Mouse (Mus musculus) layer of hippocampus, postnatal 10 days (tissue): Measurements from ENCODE around the gene Olfr52. TPM values are rescaled to one million over a fixed set of nuclear protein-coding genes. Genes with fewer than 3 reads are reported as not detected.
"Not testable (repeated sequence)": the region's sequence is repeated elsewhere in the genome, so short reads cannot be mapped to it uniquely, and the experiment has no call there.

Experiments used
- DNase-seq, 2 experiments: peaks; one replicate each; pipeline ENCODE4 v3.0.0; 2021; ENCODE audit warnings: low spot score in 2 of 2
- long read RNA-seq: library from polyadenylated mRNA; stranded (forward); transcript quantifications from one replicate; pipeline ENCODE4 v2.0.0, GENCODE M21; 2023
- total RNA-seq, 2 experiments: library from RNA; stranded (reverse); gene quantifications; 2 replicates each; pipeline ENCODE4 v1.2.3; 2021

Olfr52 gene
- total RNA-seq = not detected
- long read RNA-seq = 0 reads

DNA sequence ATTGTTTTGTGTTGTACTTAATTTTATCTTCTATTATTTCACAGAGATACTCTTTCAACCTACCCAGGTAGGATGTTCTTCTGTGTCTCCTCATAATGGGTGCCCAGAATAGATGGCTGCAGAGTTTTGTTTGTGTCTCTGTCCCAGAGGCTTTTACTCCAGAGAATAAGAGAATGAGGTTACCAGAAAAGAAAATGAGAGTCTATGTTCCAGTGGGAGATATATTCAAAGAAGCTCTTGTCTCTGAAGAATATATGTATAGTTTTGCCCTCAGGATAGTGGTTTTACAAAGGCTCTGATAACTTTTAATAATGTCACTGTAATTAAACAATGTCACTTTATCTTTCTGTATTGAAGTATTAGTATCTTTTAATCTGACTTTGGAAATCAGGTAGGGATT is at the start of gene Olfr52:
TSS of gene Olfr52 (minus strand) at position 101 of the 400 bp plus-strand sequence.
- DNase-seq = no peak

DNA sequence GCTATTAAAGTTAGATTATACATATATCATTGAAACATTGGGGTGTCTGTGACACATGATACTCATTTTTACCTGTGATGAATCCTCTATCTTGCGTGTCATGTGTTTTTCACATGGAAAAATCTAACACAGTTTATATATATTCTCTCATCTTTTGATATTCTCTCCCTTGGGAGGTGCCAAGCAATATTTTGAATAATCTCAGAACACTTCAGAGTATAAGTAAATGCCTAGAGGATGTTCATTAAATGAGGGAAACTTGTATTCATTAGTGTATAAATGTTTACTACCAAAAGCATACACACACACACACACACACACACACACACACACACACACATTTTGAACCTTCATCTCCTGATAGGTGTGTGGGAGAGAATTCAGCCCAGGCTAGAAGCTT is 45.8 kb upstream of the Olfr52 start, which contains the start of gene Olfr1047:
TSS of gene Olfr1047 (minus strand) at position 101 of the 400 bp plus-strand sequence.
- no peak for DNase-seq

DNA sequence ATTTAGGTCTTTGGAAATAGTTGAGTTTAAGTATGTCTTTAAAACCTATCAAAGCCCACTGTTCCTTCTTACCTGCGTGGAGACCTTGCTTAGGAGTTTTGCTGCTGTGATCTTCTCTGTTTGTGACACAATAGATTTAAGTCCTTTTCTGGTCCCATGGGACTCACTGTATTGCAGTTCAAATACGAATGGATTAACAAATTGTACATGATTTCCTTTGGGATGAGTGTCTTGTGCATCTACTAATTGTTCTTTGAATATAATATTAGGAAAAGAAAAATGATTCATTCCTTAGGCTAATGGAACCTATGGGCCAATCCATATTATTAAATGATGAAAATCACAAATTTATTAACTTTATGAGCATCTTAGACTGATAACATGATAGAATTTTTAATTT is 33.7 kb upstream of the Olfr52 start, which contains the start of gene Olfr1046:
TSS of gene Olfr1046 (minus strand) at position 101 of the 400 bp plus-strand sequence.
- DNase-seq = no peak

DNA sequence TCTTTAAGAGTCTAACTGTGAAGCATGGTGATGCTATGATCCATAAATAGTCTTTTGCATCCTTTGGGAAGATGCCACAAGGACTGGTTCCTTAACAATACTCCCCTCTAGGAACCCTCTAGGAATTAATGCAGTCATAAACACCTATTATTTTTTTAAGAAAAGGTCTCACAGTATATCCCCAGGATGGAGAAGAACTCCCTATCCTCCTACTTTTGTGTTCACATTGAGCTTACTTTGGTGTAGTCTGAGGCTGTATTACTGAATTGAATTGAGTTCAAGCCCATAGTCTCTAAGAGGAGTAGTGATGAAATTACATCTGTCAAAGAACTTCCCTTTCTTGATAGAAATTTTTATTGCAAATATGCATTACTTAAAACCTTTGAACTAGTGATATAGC is 17.4 kb upstream of the Olfr52 start, which contains the start of gene Olfr1045:
TSS of gene Olfr1045 (minus strand) at position 101 of the 400 bp plus-strand sequence.
- no peak for DNase-seq

DNA sequence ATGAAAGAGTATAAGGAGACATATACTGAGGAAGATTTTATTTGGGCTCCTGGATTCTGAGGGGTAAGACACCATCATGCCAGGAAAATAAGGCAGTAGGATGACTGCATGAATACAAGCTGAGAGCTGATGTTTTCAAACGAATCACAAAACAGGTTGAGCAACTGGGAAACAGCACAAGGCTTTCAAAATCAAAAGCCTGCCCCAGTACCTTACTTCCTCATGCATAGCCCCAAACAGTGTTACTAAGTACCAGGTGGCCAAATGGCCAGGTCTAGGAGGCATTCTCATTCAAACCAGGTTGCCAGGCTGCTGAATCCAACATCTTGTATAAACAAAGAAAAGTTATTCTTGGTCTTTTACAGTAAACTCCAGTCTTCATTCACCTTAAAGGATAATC is 10.4 kb upstream of the Olfr52 start:
- no peak for DNase-seq

DNA sequence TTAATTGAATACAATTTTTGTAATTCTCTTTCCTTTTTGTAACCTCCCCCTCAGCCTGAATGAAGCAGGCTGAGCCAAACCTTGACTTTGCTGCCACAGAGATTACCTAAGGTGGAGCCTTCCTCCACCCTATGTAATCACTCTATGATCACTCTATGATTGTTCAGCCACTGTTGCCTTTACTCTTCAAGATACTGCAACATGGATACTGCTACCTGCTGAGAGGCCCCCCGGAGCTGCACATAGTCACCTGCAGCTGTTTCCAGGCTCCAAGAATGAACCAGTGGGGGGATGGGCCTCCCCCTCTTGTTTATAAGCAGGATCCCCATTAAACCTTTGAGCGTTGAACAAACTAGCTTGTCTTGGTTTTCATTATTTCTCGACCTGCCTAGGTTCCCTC is 5.5 kb downstream of the Olfr52 start:
- DNase-seq = no peak

DNA sequence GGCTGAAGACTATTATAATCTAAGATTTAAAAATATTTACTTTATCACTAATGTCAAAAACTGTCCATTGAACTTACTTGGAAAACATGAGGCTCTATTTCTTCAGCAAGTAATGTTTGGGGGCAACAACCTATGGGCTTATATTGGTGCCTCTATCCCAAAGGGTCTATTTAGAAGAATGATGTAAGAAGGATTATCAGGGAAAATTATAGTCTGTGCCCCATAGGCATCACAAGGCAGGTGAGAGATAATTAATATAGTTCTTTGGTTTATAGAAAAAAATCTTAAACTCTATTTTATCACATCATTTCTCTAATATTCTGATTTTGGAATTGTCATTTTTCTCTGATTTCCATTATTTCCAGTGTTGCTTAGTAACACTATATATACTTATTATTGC is 7.8 kb downstream of the Olfr52 start, which contains the start of gene Olfr1044:
TSS of gene Olfr1044 (minus strand) at position 101 of the 400 bp plus-strand sequence.
- DNase-seq = no peak

DNA sequence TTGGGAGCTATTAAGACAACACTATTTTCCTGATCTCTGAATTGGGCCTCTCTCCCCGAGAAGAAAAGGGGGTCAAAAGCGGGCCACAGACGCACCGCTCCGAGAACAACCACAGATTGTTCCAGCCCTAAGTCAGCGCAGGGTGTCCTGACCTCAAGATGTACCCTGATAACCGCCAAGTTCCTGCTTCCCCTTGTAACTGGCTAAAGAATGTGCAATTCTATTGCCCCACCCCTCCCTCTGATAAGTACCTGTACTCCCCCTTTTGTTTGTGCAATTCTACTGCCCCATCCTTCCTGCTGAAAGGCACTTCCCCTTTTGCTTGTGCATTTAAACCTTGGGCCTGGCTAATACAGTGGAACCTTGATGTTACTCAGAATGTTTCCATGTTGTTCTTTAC is 10.1 kb downstream of the Olfr52 start:
- not testable (repeated sequence) for DNase-seq

DNA sequence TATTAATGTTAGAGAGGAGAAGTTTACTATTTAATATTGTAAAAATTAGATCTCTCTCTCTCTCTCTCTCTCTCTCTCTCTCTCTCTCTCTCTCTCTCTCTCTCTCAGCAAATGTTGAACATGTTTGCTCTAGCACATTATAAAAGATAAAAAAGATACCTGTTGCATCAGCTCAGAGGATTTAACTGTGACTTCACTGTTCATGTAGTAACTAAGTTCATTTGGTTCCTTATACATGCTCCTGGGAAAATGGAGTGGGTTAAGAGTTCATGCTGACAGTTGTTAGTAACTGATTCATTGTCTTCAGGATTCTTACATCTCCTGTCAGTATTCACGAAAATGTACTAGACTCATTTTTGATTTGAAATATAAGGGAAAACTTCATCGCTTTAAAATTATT is 18.1 kb downstream of the Olfr52 start, which contains the start of gene Olfr1043:
TSS of gene Olfr1043 (minus strand) at position 101 of the 400 bp plus-strand sequence.
- no peak for DNase-seq

DNA sequence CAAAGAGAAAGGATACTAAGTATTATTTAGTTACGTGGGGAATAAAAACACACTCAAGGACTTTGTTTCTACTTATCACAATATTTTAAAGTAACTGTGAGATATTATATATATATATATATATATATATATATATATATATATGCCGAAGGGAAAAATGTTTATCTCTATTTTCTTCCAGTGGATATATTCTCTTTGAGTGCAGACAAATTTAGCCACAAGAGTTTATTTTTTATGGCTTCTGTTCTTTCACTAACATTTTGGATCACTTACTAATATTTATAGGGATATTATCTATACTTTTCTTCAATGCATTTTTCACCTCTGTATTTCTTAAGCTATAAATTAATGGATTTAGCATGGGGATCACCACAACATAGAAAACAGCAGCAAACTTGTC is 23.7 kb downstream of the Olfr52 start, which contains the start of gene Olfr1042:
TSS of gene Olfr1042 (minus strand) at position 101 of the 400 bp plus-strand sequence.
- DNase-seq = no peak

DNA sequence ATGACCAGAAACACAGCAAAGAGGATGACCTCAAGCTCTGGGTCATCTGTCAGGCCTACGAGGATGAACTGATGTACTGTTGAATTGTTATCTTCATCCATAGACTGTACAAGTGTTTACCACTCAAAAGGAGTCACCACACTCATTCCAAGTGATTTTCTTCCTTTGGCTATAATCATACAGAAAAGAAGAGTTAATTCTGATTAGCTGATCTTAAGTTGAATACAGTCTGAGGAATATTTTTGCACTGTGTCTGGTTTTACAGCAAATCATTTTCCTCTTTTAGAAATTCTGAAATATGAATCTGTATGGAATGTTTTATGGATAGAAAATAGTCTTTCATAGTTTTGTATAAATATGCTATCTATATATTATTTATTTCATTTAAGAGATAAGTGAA is 38.9 kb downstream of the Olfr52 start, which contains the start of gene Olfr1040:
TSS of gene Olfr1040 (minus strand) at position 101 of the 400 bp plus-strand sequence.
- no peak for DNase-seq

DNA sequence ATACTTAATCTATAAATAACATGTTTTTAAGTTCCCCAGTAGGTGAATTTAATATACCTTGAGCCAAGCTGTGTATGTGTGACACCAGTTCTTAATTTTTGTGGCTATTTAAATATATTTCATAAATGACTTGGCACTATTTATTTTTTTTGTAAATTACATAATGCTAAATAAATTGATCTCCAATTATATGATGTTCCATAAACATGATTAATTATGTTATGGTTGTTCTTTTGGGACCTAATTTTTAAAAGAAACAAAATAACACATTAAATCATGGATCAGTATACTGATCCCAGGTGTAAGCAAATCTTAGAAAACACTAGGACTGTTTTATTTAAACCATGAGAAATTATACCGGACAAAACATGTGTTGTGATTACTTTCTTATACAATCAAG is 49.7 kb downstream of the Olfr52 start, which contains the start of gene Olfr1039:
TSS of gene Olfr1039 (minus strand) at position 101 of the 400 bp plus-strand sequence.
- DNase-seq = no peak

Other genes with a start within 250 kb of the Olfr52 start
- not detected for gene Olfr1028, start 235.2 kb downstream of the Olfr52 start, total RNA-seq
- gene Olfr1029, start 211.8 kb downstream of the Olfr52 start, total RNA-seq = not detected
- not detected for gene Olfr1030, start 206.4 kb downstream of the Olfr52 start, total RNA-seq
- gene Olfr1031, start 195.4 kb downstream of the Olfr52 start, total RNA-seq = not detected
- not detected for gene Olfr1032, start 180.1 kb downstream of the Olfr52 start, total RNA-seq
- not detected for gene Olfr1033, start 165.1 kb downstream of the Olfr52 start, total RNA-seq
- not detected for gene Olfr1034, start 139.8 kb downstream of the Olfr52 start, total RNA-seq
- not detected for gene Olfr1036, start 111.7 kb downstream of the Olfr52 start, total RNA-seq
- not detected for gene Olfr1037, start 98.3 kb downstream of the Olfr52 start, total RNA-seq
- not detected for gene Olfr1039, start 49.8 kb downstream of the Olfr52 start, total RNA-seq
- gene Olfr1040, start 39.0 kb downstream of the Olfr52 start, total RNA-seq = not detected
- gene Olfr1042, start 23.8 kb downstream of the Olfr52 start, total RNA-seq = not detected
- not detected for gene Olfr1043, start 18.2 kb downstream of the Olfr52 start, total RNA-seq
- not detected for gene Olfr1044, start 7.9 kb downstream of the Olfr52 start, total RNA-seq
- not detected for gene Olfr1045, start 17.3 kb upstream of the Olfr52 start, total RNA-seq
- not detected for gene Olfr1046, start 33.6 kb upstream of the Olfr52 start, total RNA-seq
- not detected for gene Olfr1047, start 45.7 kb upstream of the Olfr52 start, total RNA-seq
- gene Olfr1048, start 54.6 kb upstream of the Olfr52 start, total RNA-seq = not detected
- gene Olfr1049, start 72.6 kb upstream of the Olfr52 start, total RNA-seq = not detected
- gene Olfr1051, start 93.4 kb upstream of the Olfr52 start, total RNA-seq = not detected
- not detected for gene Olfr1052, start 106.8 kb upstream of the Olfr52 start, total RNA-seq
- gene Olfr1053, start 129.6 kb upstream of the Olfr52 start, total RNA-seq = not detected
- not detected for gene Olfr1054, start 149.8 kb upstream of the Olfr52 start, total RNA-seq
- not detected for gene Olfr1055, start 164.6 kb upstream of the Olfr52 start, total RNA-seq
- gene Olfr1056, start 176.8 kb upstream of the Olfr52 start, total RNA-seq = not detected
- not detected for gene Olfr1057, start 192.7 kb upstream of the Olfr52 start, total RNA-seq
- not detected for gene Olfr1058, start 202.9 kb upstream of the Olfr52 start, total RNA-seq
- not detected for gene Olfr1061, start 228.4 kb upstream of the Olfr52 start, total RNA-seq
- not detected for gene Olfr1062, start 241.1 kb upstream of the Olfr52 start, total RNA-seq